Mouse (Mus musculus): ENCODE measurements around the gene Ttc39d.

- TF ChIP-seq POLR2A (IDR thresholded peaks at IDR 0.05; ENCODE audit: borderline replicate concordance, low read depth, low read length) (no peak), CTCF (IDR thresholded peaks at IDR 0.05; ENCODE audit: low read depth, low read length) (no peak)
Observed at GRCm38 (mm10) chr17:80169792-80170191, 37.5 kb upstream of the Ttc39d start.
